Mouse (Mus musculus): Measurements from ENCODE around the gene Tmem140. TPM values are rescaled to one million over a fixed set of nuclear protein-coding genes. Genes with fewer than 3 reads are reported as not detected.

Tmem140 gene
- polyA plus RNA-seq, 1 experiment from 2014 or later: 2.5 TPM

DNA sequence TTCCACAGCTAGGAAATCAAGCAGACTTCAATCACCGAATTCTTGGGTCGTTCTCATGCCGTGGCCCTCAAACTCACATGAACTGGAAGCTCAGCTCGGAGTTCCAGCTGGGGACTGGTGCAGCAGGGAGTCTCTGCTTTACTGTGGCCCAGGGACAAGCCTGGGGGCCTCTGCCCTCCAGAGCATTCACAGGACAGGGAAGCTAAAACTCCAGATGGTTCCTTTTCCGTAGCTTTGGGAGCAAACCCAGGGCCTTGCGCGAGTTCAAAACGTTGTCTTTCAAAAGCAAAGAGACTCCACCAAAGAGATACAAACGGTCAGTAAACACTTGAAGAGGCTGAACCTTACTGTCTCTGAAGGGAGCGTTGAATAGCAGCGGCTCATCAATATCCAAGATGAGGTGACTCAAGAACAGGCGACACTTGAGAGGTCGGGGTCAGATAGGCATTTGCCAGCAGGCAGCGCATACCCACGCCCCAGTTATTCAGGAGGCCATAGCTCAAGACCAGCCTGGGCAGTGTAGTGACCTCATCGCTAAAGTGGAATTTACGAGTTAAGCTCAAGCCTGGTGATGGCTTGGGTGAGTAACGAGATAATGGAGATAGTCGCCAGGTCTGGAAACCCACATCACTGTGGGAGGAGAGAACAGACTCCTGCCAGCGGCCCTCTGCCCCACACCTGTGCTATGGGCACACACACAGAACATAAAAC is 5.7 kb downstream of the Tmem140 start:
- H3K36me3 ChIP-seq: no peaks in the 10 kb centered on the region
- H3K4me1 ChIP-seq: peaks cover 24% of the 10 kb centered on the region
- no peak overlapping the region for H3K9ac ChIP-seq
- H3K4me2 ChIP-seq: no peak overlapping the region
- no peak overlapping the region for H3K4me3 ChIP-seq (replicated peaks)
- H3K9me3 ChIP-seq: no peaks in the 10 kb centered on the region
- 77% methylated on average over 20 of the region's 20 CpGs for WGBS
- no peak for ATAC-seq (ENCODE audit: insufficient read depth, low FRiP score, low read depth)
- H3K27ac ChIP-seq: no peak overlapping the region
- H3K27me3 ChIP-seq (replicated peaks): no peaks in the 10 kb centered on the region

DNA sequence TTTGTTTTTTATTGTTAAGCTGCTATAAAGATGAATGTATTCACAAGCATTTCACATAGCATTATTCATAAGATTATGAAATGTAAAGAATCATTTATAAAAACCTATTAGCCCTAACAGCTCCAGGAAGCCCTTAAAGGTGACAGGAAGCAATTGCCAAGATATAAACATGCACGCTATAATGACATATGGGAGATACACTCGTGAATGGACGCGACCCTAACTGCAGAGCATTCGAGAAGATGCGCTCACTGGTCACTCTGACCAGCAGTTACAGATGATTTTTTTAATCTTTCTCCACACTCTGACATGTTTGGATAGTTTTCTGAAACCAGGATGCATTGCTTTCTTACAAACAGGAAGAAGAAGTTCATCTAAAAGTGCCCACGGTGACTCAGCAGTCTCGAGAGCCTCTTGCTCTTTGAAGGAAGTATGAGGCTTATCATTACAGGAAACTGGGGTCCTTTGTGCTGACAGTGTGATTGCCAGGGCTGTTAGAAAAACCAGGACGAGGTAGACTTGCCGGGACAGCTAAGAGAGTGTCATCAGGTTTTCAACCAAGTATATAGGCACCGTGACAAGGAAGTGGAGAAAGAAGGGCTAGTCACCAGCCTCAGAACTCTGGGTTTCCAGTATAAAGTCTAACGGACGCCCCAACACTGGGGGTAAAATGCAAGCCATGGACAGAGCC is 6.4 kb downstream of the Tmem140 start:
- H3K4me2 ChIP-seq: no peak overlapping the region
- no peak for ATAC-seq (ENCODE audit: insufficient read depth, low FRiP score, low read depth)
- peak overlapping the region; percentile 24; the same call in 1 of the 2 replicates for H3K27ac ChIP-seq
- H3K36me3 ChIP-seq: no peaks in the 10 kb centered on the region
- no peaks in the 10 kb centered on the region for H3K27me3 ChIP-seq (replicated peaks)
- H3K4me3 ChIP-seq (replicated peaks): no peak overlapping the region
- peaks cover 24% of the 10 kb centered on the region for H3K4me1 ChIP-seq
- H3K9me3 ChIP-seq: no peaks in the 10 kb centered on the region
- H3K9ac ChIP-seq: no peak overlapping the region
- 50% methylated on average over 13 of the region's 13 CpGs for WGBS

DNA sequence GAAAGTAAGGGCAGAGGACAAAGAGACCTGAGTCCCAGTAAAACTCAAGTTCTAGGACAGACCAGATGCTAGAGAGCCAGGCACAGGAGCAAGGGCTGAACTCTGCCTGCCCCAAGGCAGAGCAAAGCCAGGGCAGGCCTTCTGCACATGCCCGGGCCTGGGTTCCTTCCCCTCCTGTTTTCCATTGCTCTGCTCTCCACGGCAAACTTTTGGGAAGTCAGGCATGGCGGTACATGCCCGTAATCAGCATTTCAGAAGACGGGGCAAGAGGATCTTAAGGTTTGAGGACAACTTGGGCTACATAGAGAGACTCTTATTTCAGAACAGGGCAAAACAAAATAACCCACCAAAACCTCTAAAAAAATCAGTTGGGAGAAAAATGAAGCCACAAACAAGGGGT is 7.2 kb downstream of the Tmem140 start:
- ATAC-seq (ENCODE audit: insufficient read depth, low FRiP score, low read depth): no peak

DNA sequence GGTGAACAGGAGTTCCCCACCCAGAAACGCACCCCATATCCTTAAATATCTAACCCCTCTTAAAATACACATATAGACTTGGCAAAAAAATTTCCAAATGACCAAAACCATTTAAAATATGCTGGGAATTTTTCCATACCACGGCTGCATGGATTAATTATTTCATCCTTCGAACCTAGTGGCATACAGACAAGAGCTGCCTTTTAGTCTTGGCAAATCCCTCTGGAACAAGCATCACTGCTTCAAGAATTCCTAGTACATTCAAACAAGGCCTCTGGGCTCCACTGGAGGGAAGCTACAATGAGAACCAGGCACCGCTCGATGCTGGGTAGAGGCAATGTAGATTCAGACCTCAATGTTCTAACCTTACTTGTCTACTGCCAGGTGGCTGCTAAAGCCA is 7.8 kb downstream of the Tmem140 start:
- no peaks in the 10 kb centered on the region for H3K27me3 ChIP-seq (replicated peaks)
- ATAC-seq (ENCODE audit: insufficient read depth, low FRiP score, low read depth): no peak
- no peak overlapping the region for H3K4me2 ChIP-seq
- H3K9ac ChIP-seq: no peak overlapping the region
- H3K27ac ChIP-seq: no peak overlapping the region
- no peaks in the 10 kb centered on the region for H3K36me3 ChIP-seq
- no peaks in the 10 kb centered on the region for H3K9me3 ChIP-seq
- 61% methylated on average over 5 of the region's 5 CpGs for WGBS
- H3K4me1 ChIP-seq: peaks cover 21% of the 10 kb centered on the region
- no peak overlapping the region for H3K4me3 ChIP-seq (replicated peaks)

More for the DNA sequence above, 7.2 kb downstream of the Tmem140 start:
- Histone ChIP-seq H3K27me3 (replicated peaks) (no peaks in the 10 kb centered on the region), H3K4me1 (peaks cover 22% of the 10 kb centered on the region), H3K4me3 (replicated peaks) (no peak overlapping the region), H3K27ac (peak overlapping the region; percentile 24; the same call in 1 of the 2 replicates), H3K36me3 (no peaks in the 10 kb centered on the region), H3K4me2 (no peak overlapping the region), H3K9ac (no peak overlapping the region), H3K9me3 (no peaks in the 10 kb centered on the region)
- 65% methylated on average over 5 of the region's 5 CpGs for WGBS

DNA sequence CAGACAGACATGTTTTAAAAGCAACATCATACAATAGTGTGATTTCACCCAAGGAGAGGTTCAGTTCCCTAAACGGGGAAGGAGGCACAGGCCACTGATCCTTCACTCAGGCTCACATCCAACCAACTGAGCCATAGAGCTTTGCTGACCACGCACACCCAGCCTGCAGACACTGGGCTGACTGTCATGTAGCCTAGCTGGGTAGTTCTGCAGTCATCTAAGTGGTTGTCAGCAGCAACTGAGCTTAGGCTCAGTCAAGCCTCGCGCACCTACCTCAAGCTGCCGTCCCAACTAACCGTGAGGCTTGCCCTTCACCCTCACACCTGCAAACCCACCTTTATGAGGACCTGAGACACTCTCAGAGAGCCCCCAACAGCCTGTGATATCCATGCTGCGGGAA is 9.0 kb downstream of the Tmem140 start:
- Histone ChIP-seq H3K9ac (no peak overlapping the region), H3K27ac (no peak overlapping the region), H3K4me1 (peaks cover 25% of the 10 kb centered on the region), H3K4me2 (no peak overlapping the region), H3K36me3 (no peaks in the 10 kb centered on the region), H3K4me3 (replicated peaks) (no peak overlapping the region), H3K9me3 (no peaks in the 10 kb centered on the region), H3K27me3 (replicated peaks) (no peaks in the 10 kb centered on the region)
- no peak for ATAC-seq (ENCODE audit: insufficient read depth, low FRiP score, low read depth)
- WGBS: 85% methylated on average over 7 of the region's 7 CpGs

DNA sequence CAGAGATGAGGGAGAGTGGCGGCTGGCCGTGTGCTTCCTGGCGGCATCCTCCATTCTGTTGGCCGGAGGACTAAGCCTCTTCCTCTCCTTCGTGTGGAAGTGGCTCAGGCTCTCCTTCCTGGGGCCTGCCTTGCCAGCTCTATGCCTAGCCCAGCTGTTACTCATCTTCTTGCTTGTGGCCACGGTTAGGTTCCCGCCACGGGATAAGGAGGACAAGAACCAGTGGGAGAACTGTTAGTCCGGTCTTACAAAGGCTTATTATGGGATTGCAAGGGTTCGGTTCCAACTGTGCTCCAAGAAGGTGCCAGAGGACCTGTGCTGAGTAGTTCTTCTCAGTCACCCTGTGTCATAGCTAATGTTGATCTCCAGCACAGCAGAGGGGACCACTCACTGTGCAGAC is 9.9 kb downstream of the Tmem140 start:
- 77% methylated on average over 10 of the region's 10 CpGs for WGBS
- H3K36me3 ChIP-seq: no peaks in the 10 kb centered on the region
- no peak overlapping the region for H3K4me3 ChIP-seq (replicated peaks)
- ATAC-seq (ENCODE audit: insufficient read depth, low FRiP score, low read depth): no peak
- no peaks in the 10 kb centered on the region for H3K9me3 ChIP-seq
- H3K9ac ChIP-seq: no peak overlapping the region
- no peak overlapping the region for H3K27ac ChIP-seq
- H3K27me3 ChIP-seq (replicated peaks): no peaks in the 10 kb centered on the region
- H3K4me2 ChIP-seq: no peak overlapping the region
- peaks cover 21% of the 10 kb centered on the region for H3K4me1 ChIP-seq

DNA sequence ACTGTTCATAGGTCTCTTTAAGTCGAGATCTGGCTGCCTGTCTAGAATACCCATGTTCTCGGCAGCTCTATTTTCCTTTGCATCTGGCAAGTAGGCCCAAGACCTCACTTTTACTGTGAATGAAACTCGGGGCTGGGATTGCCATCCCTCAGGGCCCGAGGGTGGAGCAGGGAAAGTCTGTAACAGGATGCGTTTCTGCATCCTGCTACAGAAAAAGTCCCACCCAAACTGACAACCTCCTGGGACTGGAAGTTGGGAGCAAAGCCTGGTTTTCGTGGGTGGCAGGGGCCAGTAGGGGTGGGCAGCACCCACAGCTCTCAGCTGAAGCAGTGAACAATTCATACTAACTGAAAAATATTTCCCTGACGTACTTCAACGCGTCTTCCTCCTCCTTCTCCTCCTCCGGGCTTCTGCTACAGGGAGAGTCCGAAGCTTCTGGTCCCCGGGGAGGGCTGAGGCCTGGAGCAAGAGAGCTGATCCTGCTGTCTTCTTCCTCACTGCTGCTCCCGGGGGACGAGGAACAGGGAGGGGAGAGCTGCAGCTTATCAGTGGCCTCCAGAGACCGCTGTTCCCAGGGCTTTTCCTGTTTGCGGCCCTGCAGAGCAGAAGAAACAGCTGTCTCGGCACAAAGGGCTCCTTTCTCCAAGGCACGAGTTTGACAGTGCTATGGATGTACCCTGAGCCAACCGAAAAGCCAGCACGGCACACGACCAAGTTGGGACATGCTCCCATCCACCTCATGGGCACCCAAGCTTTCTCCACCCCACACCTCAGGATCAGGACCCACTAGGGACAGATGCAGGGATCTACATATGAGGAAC is 11.4 kb downstream of the Tmem140 start:
- H3K9me3 ChIP-seq: no peaks in the 10 kb centered on the region
- H3K4me3 ChIP-seq (replicated peaks): no peak overlapping the region
- H3K27ac ChIP-seq: 0 out of 2 replicates have a peak overlapping the region, but pooled peaks have one; percentile 21
- H3K27me3 ChIP-seq (replicated peaks): no peaks in the 10 kb centered on the region
- H3K4me2 ChIP-seq: no peak overlapping the region; the same call in 1 of the 2 replicates
- no peak overlapping the region for H3K9ac ChIP-seq
- WGBS: 55% methylated on average over 21 of the region's 21 CpGs
- H3K4me1 ChIP-seq: peaks cover 24% of the 10 kb centered on the region
- no peak for ATAC-seq (ENCODE audit: insufficient read depth, low FRiP score, low read depth)
- no peaks in the 10 kb centered on the region for H3K36me3 ChIP-seq

DNA sequence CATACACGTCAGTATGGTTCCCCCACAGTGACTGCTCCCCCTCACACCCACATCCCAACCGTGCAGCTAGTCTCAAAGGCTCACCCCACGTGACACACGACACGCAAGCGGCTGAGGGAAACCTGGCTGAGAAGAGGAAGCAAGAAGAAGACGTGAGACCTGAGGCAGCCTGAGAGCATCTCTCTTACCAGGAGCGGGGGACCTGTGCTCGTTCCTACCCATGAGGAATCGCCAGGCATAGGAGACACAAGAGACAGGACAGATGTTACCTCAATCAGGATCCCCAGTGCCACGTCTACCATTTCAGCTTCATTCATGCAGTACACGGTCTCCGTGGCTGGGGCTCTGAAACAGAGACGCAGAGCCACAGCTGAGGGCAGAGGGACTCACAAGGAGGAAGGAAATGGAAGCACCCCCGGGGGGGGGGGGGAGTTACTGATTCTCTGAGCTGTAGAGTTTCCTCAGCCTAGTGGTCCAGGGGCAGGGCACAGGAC is 12.4 kb downstream of the Tmem140 start:
- Histone ChIP-seq H3K4me1 (peaks cover 19% of the 10 kb centered on the region), H3K9ac (no peak overlapping the region), H3K27me3 (replicated peaks) (no peaks in the 10 kb centered on the region), H3K4me2 (peak overlapping the region; percentile 4; the same call in 1 of the 2 replicates), H3K9me3 (no peaks in the 10 kb centered on the region), H3K27ac (peak overlapping the region; percentile 91; the same call in 1 of the 2 replicates), H3K36me3 (no peaks in the 10 kb centered on the region), H3K4me3 (replicated peaks) (no peak overlapping the region)
- ATAC-seq (ENCODE audit: insufficient read depth, low FRiP score, low read depth): no peak
- 84% methylated on average over 15 of the region's 15 CpGs for WGBS

DNA sequence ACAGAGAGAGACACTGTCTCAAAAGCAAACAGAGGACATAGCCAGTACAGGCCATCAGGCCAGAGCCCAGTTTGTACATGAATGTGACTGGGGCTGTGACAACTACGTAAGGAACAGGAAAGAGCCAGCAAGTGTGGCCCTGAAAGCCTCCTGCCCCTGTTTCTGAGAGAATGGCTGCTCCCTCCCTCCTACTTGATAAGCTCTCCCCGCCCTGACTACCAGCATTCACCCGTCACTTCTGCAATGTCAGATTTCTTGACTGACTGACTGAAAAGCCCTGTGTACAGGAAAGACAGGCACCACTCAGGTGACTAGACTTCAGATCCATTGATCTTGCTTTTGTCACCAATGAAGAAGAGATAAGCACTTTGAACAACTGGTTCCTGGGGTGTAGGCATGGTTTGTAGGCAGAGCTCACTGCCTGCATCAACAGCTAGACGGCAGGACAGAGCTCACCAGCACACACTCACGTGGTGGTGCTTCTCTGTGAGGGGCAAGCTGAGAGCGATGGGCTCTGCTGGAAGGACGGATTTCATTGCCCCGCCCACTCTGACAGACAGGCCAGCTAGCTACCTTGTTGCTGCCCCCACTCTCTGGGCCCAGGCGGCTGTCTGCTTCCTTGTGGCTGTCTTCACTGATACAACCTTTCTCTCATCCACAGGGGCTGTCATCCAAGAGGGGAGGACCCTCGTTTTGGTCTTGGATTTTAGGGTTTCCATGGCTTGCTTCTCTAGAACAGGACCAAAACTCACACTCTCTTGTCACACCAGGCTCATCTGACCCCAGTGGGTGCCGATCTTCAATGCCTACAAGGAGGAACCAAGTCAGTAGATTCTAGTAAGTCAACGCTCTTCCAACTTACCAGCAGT is 13.3 kb downstream of the Tmem140 start:
- ATAC-seq (ENCODE audit: insufficient read depth, low FRiP score, low read depth): peak; percentile 19; the same call in 1 of the 2 replicates
- 48% methylated on average over 12 of the region's 12 CpGs for WGBS
- no peak overlapping the region for H3K4me3 ChIP-seq (replicated peaks)
- peaks cover 19% of the 10 kb centered on the region for H3K4me1 ChIP-seq
- H3K27ac ChIP-seq: peak overlapping the region; percentile 91
- H3K27me3 ChIP-seq (replicated peaks): no peaks in the 10 kb centered on the region
- 0 out of 2 replicates have a peak overlapping the region, but pooled peaks have one; percentile 57 for H3K4me2 ChIP-seq
- no peaks in the 10 kb centered on the region for H3K36me3 ChIP-seq
- no peak overlapping the region for H3K9ac ChIP-seq
- no peaks in the 10 kb centered on the region for H3K9me3 ChIP-seq

DNA sequence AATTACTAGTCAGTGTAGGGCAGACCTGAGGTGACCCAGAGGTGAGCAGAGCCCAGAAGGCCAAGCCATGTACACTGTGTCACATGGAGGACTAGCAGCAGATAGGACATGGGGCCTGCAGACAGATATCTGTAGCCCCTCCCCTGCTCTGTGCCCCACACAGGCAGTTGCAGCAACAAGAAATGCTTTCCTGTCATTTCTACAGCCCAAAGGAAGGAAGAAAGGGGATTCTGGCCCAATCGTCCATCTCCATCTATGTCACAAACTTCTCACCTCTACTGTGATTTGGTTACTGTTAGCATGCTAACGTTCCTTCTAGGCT is 13.8 kb downstream of the Tmem140 start:
- no peak for ATAC-seq (ENCODE audit: insufficient read depth, low FRiP score, low read depth)
- WGBS: 11% methylated on average over 2 of the region's 2 CpGs
- peak overlapping the region; percentile 68 for H3K4me3 ChIP-seq (replicated peaks)

More for the DNA sequence above, 13.8 kb downstream of the Tmem140 start:
- Histone ChIP-seq H3K27ac (peak overlapping the region; percentile 91; the same call in 1 of the 2 replicates), H3K9me3 (no peaks in the 10 kb centered on the region), H3K36me3 (0 out of 2 replicates have a peak, but pooled peaks cover 2% of the 10 kb centered on the region), H3K27me3 (replicated peaks) (no peaks in the 10 kb centered on the region), H3K9ac (no peak overlapping the region), H3K4me2 (peak overlapping the region; percentile 57), H3K4me1 (peaks cover 19% of the 10 kb centered on the region)
